Mouse (Mus musculus) thymus, adult 18-20 months (tissue): ENCODE measurements around the gene Slc25a48.

Source experiments
- DNase-seq, 2 experiments: peaks; one replicate each; pipeline ENCODE4 v3.0.0; 2022; ENCODE audit warnings: mixed read lengths in 2 of 2

The Slc25a48 gene

GRCm38 (mm10) chr13:56450035-56450434 is 11.9 kb downstream of the Slc25a48 start:
- no peak for DNase-seq

GRCm38 (mm10) chr13:56458001-56458400 is 19.8 kb downstream of the Slc25a48 start:
- no peak for DNase-seq

DNA sequence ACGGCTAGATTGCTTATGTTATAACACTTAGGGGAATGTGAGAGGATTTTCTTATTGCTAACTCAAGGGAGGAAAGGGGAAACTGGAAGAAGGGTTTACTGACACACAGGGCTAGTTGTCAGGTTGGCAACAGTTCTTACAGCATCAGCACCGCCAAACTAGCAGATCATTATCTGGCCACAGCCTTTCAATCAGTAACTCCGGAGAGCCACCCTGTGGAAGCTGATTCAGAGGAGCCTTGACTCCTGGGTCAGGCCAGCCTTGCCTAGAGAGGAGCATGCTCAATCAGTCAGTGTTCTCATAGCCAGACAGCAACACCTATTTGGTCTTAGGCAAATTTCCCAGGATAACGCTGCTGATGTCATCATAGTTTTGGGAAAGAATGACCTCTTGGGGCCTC is 23.3 kb downstream of the Slc25a48 start:
- no peak for DNase-seq

DNA sequence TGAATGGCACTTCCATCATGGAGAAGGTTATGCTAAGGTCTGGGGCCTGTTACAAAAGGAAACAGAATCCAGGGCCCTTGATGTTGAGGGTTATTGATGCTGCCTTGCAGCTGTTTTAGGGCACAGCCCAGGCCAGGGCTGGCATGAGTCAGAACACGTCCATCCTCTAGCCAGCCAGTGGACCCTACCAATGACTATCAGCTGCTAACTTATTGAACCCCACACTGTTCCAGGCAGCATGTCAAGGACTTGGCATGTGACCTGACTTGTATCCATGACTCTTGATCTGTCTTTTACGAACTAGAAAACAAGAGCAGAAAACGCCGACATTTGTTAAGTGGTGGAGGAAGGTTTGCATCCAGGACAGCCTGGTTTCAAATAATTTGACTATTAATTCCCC is 24.6 kb downstream of the Slc25a48 start:
- DNase-seq = no peak

DNA sequence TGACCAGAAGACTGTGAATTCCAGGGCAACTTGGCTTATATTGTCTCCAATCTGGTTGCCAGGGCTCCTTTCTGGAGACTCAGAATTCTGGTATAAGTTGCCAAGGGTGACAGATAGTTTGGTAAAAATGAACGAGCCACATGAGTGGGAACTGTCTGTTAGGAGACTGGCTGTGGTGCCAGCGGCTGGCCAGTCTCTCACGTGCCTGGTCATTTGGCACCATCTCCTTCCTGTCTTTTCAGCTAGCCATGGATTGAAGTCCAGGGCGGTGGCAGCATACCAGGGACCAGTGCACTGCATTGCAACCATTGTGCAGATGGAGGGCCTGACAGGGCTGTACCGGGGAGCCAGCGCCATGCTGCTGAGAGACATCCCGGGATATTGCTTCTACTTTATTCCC is 25.1 kb downstream of the Slc25a48 start:
- DNase-seq = no peak

DNA sequence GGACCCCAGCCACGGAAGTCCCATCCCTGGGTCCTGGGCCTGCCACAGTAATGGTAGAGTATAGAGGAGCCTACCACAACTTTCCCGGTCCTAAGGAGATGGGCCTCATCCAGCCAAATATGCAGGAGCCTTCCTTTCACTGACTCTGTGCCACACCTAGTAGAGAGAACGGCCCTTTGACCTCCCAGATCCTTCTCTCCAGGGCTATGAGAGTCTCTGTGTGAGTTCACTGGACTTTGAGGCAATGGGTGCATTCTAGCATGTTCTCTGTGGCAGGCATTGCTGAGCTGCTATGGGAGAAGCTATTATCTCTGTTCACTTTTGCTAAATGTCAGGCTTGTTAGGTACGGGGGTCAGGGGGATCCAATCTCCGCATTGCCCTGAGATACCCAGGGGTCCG is 25.6 kb downstream of the Slc25a48 start:
- DNase-seq = no peak

- DNase-seq = no peak
Observed at GRCm38 (mm10) chr13:56467786-56468185, 29.6 kb downstream of the Slc25a48 start.

- no peak for DNase-seq
Observed at GRCm38 (mm10) chr13:56468536-56468935, 30.4 kb downstream of the Slc25a48 start.

DNA sequence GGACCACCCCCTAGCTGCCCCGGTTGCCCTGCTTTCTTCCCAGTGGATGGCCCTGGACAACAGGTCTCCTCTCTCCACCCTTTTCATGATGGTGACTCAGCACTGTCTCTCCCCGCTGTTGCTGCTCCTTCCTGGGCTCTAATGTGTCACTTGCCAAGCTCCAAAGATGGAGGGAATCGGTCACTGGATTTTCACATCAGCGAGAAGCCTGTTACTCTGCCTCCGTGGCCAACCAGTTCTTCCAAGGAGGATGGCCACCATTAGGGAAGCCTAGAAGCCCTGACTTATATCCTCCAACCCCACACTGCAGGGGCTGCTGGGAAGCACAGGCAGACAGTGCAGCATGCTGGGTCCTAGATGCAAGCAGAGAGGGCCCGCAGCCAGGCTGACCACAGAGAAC is 33.1 kb downstream of the Slc25a48 start:
- DNase-seq = no peak

DNA sequence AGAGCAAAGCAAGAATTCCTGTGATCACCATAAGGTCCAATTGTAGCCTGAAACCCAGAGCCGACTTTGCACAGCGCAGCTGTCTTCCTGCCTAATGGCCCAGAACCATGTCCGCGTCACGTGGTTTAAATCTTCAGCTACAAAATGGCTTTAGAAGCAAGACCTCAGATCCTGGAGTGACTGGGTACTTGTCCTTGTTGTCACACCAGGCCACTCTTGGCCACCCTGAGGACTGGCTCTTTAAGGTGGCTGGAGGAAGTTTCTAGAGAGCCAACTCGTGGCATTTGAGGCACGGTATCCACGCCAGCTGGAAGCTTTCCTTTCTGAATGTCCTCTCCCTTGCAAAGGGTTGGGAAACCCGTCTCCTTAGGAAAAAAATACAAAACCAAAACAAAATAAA is 33.8 kb downstream of the Slc25a48 start:
- no peak for DNase-seq

- DNase-seq = no peak
Observed at GRCm38 (mm10) chr13:56472661-56473060, 34.5 kb downstream of the Slc25a48 start.

DNA sequence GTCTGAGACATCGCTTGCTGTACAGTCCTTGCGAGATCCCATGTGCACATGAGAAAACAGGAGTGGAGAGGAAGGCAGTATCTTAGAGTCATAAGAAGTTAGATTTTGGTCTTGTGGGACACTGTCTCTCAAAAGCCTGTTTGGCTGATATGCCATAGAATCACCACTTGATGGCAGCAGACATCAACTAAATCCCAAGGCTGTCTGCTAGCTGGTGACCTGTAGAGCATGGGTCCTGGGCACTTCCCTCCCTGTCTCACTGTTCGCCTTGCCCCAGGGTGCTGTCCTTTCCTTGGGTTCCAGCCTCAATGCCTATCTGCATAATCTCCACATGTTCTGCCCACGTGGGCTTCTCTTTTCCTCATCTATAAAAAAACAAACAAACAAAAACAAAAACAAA is 37.2 kb downstream of the Slc25a48 start:
- DNase-seq = peak in 1 of 2 experiments; percentile 19

DNA sequence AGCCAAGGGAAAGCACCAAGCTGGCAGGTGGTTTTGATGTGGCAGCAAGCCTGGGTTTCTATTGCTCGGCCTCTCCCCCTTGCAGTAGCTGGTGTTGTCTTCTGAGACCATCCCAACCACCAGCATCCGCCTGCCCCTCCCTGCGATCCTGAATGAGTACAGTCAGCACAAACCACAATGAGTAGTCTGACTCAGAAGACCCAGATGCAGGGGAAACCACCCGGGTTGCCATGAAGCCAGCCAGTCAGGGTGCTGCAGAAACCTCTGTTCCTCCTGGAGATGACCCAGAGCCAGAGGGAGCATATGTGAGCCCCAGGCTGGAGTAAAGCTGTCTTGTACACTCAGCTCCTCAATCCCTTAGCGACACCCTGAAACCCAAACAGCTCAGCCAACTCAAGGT is 38.6 kb downstream of the Slc25a48 start:
- peak; percentile 57 to 70 for DNase-seq

- no peak for DNase-seq
Observed at GRCm38 (mm10) chr13:56477271-56477670, 39.1 kb downstream of the Slc25a48 start.

DNA sequence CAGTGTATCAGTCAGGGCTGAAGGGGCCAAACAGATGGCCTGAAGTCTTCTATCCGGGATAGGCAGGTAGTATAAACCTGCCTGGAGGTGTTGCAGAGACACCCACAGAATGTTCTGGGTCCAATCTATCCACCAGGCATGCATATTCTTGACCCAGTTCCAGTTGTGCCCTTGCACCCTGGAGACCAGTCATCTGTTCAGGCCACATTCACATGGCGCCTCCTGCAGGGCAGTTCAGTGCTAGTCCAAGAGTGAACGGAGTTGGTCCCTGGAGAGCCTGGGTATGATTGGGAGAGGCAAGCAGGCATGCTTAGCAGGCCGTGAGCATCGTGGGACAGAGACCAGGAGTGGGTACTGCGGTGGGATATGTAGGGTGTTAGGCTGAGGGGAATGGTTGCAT is 39.9 kb downstream of the Slc25a48 start:
- no peak for DNase-seq

DNA sequence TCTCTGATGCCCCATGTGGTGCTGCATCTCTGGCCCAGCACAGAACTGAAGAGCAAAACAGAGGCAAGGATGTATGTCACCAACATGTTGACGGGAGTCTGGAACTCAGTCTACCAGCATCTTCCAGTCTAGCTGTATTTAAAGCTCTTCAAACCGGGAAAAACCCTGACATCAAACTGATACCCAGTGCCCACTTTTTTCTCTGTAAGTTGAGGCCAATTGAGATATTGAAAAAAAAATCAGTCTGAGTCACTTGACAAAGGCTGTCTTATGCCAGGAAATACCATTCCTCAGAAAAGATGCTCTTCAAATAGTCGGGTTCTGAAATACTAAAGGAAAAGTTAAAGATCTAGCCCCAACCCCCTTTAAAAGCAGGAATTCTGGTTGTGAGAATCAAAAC is 44.0 kb downstream of the Slc25a48 start, which contains the start of gene Il9:
Gene Il9, minus strand, starts transcription at position 101 of the 400 bp plus-strand sequence.
- DNase-seq = no peak

DNA sequence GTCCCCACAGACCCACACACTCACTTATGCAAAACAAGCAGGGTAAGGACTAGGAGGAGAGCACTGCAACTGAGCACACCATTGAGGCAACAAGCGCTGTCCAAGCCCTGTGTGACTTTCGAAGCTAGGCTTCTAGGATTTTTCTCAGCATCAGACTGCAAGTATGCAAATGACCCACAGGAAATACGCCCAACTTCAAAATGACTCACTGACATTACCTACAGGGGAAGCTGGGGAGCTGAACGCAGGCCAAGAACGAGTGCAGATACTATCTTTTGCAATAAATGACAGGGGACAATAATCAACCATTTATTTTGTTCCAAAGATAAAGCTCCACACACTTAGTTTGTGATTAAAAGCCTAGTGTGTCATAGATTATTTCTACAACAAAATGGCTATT is 49.9 kb downstream of the Slc25a48 start:
- DNase-seq = no peak

DNA sequence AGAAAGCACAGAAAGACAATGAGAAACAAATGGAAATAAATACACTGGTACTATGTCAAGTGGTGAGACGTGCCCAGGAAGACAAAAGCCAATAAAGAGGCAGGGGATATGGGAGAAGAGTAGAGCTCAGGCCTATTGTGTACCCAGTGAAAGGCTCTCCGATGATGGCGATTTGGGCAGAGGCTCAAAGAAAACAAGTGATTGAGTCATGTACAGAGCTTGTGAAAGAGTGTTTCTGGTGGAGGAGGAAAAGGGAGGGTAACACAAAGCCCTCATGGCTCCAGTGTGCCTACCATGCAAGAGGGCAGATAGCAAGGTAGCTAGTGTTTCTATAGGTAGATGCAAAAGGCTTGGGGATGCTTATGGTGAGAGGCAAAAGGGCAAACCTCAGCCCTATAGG is 56.3 kb downstream of the Slc25a48 start:
- DNase-seq = no peak

GRCm38 (mm10) chr13:56500132-56500531 is 62.0 kb downstream of the Slc25a48 start:
- DNase-seq = no peak

GRCm38 (mm10) chr13:56500636-56501035 is 62.5 kb downstream of the Slc25a48 start:
- DNase-seq = no peak

DNA sequence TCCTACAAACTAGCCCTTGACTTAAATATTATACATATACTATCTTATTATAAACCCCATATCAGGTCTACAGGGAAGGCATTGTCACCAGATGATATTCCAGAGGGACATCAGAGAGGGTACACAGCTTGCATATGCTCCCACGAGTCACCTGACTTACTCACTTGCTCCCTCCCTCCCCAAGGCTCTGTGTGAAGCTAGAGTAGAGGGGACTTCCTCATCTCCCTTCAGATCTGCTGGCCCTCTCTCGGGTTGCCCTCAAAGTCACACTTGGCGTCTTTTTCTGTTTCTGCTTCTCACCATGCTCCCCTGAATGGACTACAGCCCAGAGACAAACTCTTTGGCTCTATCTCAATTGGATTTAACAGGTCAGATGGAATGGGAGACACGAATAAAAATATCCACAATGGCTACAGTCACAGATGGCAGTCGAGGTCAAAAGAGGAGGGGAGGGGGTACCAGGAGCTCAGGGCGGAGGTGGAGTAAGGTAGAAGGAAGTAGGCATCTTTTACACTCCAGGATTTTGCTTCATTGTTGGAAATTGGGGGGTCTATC is 63.8 kb downstream of the Slc25a48 start:
- no peak for DNase-seq

GRCm38 (mm10) chr13:56506871-56507496 is 68.8 kb downstream of the Slc25a48 start:
- DNase-seq = peak; percentile 5 to 24

- no peak for DNase-seq
Observed at GRCm38 (mm10) chr13:56509796-56510195, 71.6 kb downstream of the Slc25a48 start.

GRCm38 (mm10) chr13:56513595-56513994 is 75.4 kb downstream of the Slc25a48 start:
- no peak for DNase-seq

DNA sequence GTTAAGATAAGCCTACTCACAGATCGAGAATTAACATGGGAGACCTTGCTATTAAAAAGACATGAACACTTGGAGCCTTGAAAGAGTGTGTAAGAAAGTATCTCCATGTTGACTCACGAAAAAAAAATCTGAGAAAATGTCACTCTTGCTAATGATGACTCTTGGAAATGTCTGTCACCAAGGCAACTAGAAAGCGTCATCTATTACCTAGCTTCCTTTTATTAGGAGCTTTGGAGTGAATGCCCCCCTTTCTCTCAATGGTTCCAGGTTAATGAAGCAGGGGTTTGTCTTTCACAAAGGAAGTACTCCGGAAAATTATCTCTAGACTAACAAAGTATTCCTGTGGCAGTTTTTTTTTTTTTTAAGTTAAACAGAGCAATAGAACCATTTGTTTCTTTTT is 78.2 kb downstream of the Slc25a48 start:
- DNase-seq = no peak
